Mouse (Mus musculus) heart, embryonic 11.5 days (tissue): Measurements from ENCODE around the gene Yif1a. TPM values are rescaled to one million over a fixed set of nuclear protein-coding genes. Genes with fewer than 3 reads are reported as not detected.

Experiments
- ATAC-seq: fragments of 200-750 bp; cut with Nextera tagmentation; replicated peaks from 2 replicates; pipeline ENCODE4 v1.8.0; 2017; ENCODE audit warnings: moderate library complexity; ENCODE audit not compliant: insufficient number of reproducible peaks, low FRiP score, low TSS enrichment
- H3K27ac ChIP-seq: fragments of 300-500 bp; sonication (generic); 2 replicates; pipeline ENCODE4 v1.5.1; 2014; ENCODE audit warnings: mild to moderate bottlenecking, low read depth, low read length
- H3K27me3 ChIP-seq: fragments of 300-500 bp; sonication (generic); 2 replicates; pipeline ENCODE4 v1.6.1; 2014; ENCODE audit warnings: mild to moderate bottlenecking, low read length, mixed read lengths; ENCODE audit not compliant: control insufficient read depth, insufficient read depth
- H3K36me3 ChIP-seq: fragments of 300-500 bp; sonication (generic); 2 replicates; pipeline ENCODE4 v1.6.1; 2014; ENCODE audit warnings: mild to moderate bottlenecking, low read length, moderate library complexity, mixed read lengths; ENCODE audit not compliant: control insufficient read depth, insufficient read depth
- H3K4me1 ChIP-seq: fragments of 300-500 bp; sonication (generic); 2 replicates; pipeline ENCODE4 v1.6.1; 2014; ENCODE audit warnings: low read length; ENCODE audit not compliant: control insufficient read depth, insufficient read depth
- H3K4me2 ChIP-seq: fragments of 300-500 bp; sonication (generic); 2 replicates; pipeline ENCODE4 v1.6.1; 2014; ENCODE audit warnings: mild to moderate bottlenecking, moderate library complexity
- H3K4me3 ChIP-seq: fragments of 300-500 bp; sonication (generic); 2 replicates; pipeline ENCODE4 v1.5.1; 2014; ENCODE audit warnings: low read depth, low read length
- H3K9ac ChIP-seq: fragments of 300-500 bp; sonication (generic); 2 replicates; pipeline ENCODE4 v1.6.1; 2014; ENCODE audit warnings: mild to moderate bottlenecking, low read depth, low read length, moderate library complexity
- H3K9me3 ChIP-seq: fragments of 300-500 bp; sonication (generic); replicated peaks from 2 replicates; pipeline ENCODE4 v1.6.1; 2016; ENCODE audit warnings: low read length; ENCODE audit not compliant: control insufficient read depth
- WGBS: fragments of 180-500 bp; shearing (Covaris S2); extraction: QIAGEN DNeasy Blood & Tissue Kit; methylation state at CpG from one replicate; pipeline ENCODE4 v1.1.7; 2014; ENCODE audit not compliant: insufficient replicate concordance; 5-methylcytosine and 5-hydroxymethylcytosine counted together
- polyA plus RNA-seq: library from polyadenylated mRNA; unstranded; fragments of >200 nt; fragmentation: Nextera tagmentation; extraction: Ambion mirVana; gene quantifications from 2 replicates; pipeline ENCODE4 v1.2.1, GENCODE M21; 2014

Yif1a gene
- polyA plus RNA-seq, 1 experiment from 2014 or later = 102 TPM

DNA sequence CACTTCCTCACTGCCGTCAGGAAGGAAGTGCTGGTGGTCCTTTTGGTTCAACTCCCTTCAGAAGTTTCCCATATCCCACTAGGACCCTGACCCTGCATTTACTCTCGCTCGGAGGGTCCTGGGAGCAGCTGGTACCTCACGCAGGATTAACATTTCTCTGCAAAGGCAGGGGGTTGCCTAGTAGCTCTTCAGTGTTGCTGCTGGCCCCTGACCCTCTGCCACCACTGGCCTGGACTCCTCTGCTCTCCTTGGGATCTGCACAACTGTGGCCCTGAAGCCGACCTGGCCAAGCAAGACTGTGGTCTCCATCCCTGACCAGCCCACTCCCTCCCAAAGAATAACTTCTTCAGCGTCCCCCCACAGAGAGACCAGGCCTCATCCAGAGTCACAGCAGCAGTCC is 39.0 kb upstream of the Yif1a start:
- H3K27ac ChIP-seq = no peak overlapping the region
- no peak for ATAC-seq
- H3K27me3 ChIP-seq = peaks cover 24% of the 10 kb centered on the region
- WGBS = 75% methylated on average over 6 of the region's 6 CpGs
- no peak overlapping the region for H3K4me2 ChIP-seq
- no peaks in the 10 kb centered on the region; the same call in 1 of the 2 replicates for H3K36me3 ChIP-seq
- peaks cover 21% of the 10 kb centered on the region for H3K4me1 ChIP-seq
- H3K4me3 ChIP-seq = no peak overlapping the region
- no peak overlapping the region for H3K9ac ChIP-seq
- no peaks in the 10 kb centered on the region for H3K9me3 ChIP-seq

DNA sequence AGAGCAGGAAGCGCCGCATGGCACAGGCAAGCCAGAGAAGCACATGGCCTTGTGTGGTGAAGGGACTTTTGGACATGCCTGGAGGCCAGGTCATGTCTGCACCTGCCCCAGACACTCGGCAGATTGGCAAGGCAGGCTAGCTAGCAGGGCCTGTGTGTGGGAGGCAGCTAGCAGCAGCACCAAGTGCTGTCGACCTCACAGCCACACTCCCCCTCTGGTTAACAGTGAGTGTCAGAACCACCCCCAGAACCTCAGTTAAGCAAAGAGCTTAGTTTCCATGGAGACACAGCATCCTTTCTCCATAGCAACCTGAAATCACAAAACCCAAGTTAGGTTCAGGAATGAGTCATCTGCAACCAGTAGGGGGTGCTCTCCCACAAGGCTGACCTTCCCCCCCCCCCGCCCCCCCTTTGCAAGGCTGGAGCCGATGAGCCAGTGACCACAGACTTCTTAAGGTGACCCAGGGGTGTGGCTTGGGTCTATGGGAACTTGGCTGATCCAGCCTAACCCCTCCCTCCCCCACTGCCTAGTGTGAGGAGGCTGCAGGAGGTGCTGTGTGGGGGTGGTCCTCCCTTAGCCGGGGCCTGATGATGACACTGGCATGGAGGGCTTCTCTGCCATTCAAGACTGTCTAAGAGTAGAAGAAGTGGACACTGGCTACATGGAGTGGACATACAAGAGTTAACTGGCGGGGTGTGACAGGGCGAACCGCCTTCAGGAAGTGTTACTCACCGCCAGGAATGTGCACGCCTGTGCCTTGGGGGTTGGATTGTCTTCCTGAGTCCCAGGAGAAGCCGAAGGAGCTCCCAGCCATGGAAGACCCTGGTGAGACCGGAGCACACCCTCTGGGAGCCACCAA is 38.1 kb upstream of the Yif1a start, which contains the start of gene Rin1:
TSS of gene Rin1 (plus strand) at position 435 of the 859 bp plus-strand sequence.
- Histone ChIP-seq H3K4me3 (peak within 1 kb of the TSS; percentile 24), H3K4me2 (peak within 1 kb of the TSS; percentile 57), H3K27ac (peak within 1 kb of the TSS; percentile 1; the same call in 1 of the 2 replicates), H3K9ac (peak within 1 kb of the TSS; percentile 23; the same call in 1 of the 2 replicates), H3K9me3 (no peaks in the 10 kb centered on the region), H3K27me3 (peaks cover 26% of the 10 kb centered on the region), H3K36me3 (no peaks in the 10 kb centered on the region; the same call in 1 of the 2 replicates), H3K4me1 (peaks cover 21% of the 10 kb centered on the region)
- WGBS = 16% methylated on average over 14 of the region's 14 CpGs
- ATAC-seq = peak; percentile 51

DNA sequence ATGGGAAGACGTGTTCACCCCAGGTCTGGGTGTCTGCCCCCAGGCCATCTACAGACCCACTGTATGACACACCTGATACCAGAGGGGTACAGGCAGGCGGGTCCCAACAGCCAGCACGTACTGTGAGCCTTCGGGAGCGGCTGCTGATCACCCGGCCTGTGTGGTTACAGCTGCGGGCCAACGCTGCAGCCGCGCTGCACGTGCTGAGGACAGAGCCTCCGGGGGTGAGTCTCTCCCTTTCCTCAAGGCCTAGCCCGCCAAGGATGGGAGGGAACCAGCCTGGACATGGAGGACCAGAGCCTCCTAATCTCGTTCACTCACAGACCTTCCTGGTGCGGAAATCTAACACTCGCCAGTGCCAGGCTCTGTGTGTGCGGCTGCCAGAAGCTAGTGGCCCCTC is 37.3 kb upstream of the Yif1a start:
- 2% methylated on average over 17 of the region's 17 CpGs for WGBS
- Histone ChIP-seq H3K9me3 (no peaks in the 10 kb centered on the region), H3K27ac (peak overlapping the region; percentile 1; the same call in 1 of the 2 replicates), H3K4me2 (peak overlapping the region; percentile 57), H3K4me3 (peak overlapping the region; percentile 24), H3K9ac (peak overlapping the region; percentile 23; the same call in 1 of the 2 replicates), H3K27me3 (peaks cover 26% of the 10 kb centered on the region), H3K36me3 (no peaks in the 10 kb centered on the region; the same call in 1 of the 2 replicates), H3K4me1 (peaks cover 21% of the 10 kb centered on the region)
- ATAC-seq = 0 out of 2 replicates have a peak, but pooled peaks have one; percentile 23

DNA sequence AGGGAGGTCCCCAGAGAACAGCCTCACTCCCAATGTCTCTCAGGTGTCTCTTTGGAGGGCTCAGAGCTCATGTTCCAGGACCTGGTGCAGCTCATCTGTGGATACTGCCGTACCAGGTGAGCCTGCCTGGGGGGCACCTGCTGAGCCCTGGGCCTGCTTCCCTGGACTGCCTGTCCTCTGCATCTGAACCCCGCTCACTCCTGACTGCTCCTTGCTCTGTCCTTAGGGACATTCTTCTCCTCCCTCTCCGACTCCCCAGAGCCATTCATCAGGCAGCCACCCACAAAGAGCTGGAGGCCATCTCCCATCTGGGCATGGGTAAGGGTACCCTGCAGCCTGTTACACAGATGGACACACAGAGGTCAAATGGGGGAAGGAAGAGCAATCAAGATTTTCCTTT is 36.8 kb upstream of the Yif1a start:
- Histone ChIP-seq H3K9ac (peak overlapping the region; percentile 18; the same call in 1 of the 2 replicates), H3K4me1 (peaks cover 24% of the 10 kb centered on the region), H3K9me3 (no peaks in the 10 kb centered on the region), H3K36me3 (no peaks in the 10 kb centered on the region; the same call in 1 of the 2 replicates), H3K27ac (no peak overlapping the region), H3K4me2 (peak overlapping the region; percentile 57), H3K27me3 (peaks cover 26% of the 10 kb centered on the region), H3K4me3 (peak overlapping the region; percentile 24)
- WGBS = 33% methylated on average over 3 of the region's 3 CpGs
- no peak for ATAC-seq

DNA sequence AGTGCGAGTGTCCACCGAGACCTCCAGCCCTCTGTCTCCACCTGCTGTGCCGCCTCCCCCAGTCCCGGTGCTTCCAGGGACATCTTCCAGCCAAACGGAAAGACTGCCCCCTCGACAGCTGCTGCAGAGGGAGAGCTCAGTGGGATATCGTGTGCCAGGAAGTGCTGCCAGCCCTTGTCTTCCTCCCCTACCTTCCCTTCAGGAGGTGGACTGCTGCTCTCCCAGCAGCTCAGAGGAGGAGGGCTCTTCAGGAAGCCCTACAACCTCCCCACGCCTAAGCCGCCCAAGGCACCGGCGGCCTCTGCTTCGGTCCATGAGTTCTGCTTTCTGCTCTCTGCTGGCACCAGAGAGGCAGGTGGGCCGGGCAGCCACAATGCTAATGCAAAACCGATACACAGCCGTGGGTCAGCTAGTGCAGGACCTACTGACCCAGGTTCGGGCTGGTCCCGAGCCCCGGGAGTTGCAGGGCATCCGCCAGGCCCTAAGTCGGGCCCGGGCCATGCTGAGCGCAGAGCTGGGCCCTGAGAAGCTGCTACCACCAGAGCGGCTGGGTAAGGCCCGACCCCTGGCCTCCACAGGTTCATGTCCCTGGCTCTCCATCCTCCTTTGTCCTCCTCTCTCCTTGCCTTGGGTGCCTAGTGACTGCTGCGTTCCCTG is 36.0 kb upstream of the Yif1a start:
- Histone ChIP-seq H3K4me1 (peaks cover 26% of the 10 kb centered on the region), H3K27ac (no peak overlapping the region), H3K4me2 (peak overlapping the region; percentile 57), H3K9ac (0 out of 2 replicates have a peak overlapping the region, but pooled peaks have one; percentile 34), H3K4me3 (peak overlapping the region; percentile 24), H3K27me3 (peaks cover 26% of the 10 kb centered on the region), H3K36me3 (no peaks in the 10 kb centered on the region), H3K9me3 (no peaks in the 10 kb centered on the region)
- no peak for ATAC-seq
- 24% methylated on average over 25 of the region's 25 CpGs for WGBS

DNA sequence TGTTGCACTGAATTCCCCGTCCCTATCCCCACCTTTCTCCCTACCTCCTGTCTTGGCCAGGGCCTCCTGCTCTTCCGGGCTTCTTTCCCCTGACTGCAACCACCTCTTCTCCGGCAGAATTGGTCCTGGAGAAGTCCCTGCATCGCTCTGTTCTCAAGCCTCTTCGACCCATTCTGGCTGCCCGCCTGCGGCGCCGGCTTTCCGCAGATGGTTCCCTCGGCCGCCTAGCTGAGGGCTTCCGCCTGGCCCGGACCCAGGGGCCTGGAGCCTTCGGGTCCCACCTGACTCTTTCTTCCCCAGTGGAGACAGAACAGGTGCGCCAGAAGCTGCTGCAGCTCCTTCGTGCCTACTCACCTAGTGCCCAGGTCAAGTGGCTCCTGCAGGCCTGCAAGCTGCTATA is 35.5 kb upstream of the Yif1a start:
- H3K9ac ChIP-seq = no peak overlapping the region
- WGBS = 49% methylated on average over 17 of the region's 17 CpGs

DNA sequence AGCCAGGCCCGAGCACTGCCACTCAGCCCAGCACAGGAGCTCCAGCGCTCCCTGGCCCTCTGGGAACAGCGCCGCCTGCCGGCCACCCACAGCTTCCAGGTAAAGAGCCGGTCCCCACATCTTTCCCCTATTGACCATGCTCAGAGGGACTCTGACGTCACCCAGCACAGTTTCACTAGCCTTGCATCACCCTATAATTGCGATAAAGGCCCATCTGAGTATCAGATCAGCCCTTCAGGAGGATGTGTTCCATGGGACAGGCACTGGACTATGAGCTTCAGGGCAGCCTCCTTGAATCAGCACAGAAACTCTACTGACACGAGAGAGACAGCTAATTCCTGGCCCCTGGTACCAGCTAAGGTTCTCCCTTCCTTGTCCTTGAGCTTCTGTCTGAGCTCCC is 34.4 kb upstream of the Yif1a start:
- no peak overlapping the region for H3K4me3 ChIP-seq
- no peak overlapping the region for H3K9ac ChIP-seq
- peaks cover 35% of the 10 kb centered on the region for H3K4me1 ChIP-seq
- H3K27me3 ChIP-seq = peaks cover 26% of the 10 kb centered on the region
- ATAC-seq = no peak
- H3K4me2 ChIP-seq = no peak overlapping the region
- WGBS = 22% methylated on average over 9 of the region's 9 CpGs
- no peak overlapping the region for H3K27ac ChIP-seq
- H3K9me3 ChIP-seq = no peaks in the 10 kb centered on the region
- no peaks in the 10 kb centered on the region for H3K36me3 ChIP-seq

More for the DNA sequence above, 35.5 kb upstream of the Yif1a start:
- H3K27ac ChIP-seq = no peak overlapping the region
- no peak overlapping the region for H3K4me2 ChIP-seq
- H3K27me3 ChIP-seq = peaks cover 26% of the 10 kb centered on the region
- H3K4me1 ChIP-seq = peaks cover 26% of the 10 kb centered on the region
- ATAC-seq = no peak
- H3K4me3 ChIP-seq = no peak overlapping the region
- H3K36me3 ChIP-seq = no peaks in the 10 kb centered on the region
- no peaks in the 10 kb centered on the region for H3K9me3 ChIP-seq

DNA sequence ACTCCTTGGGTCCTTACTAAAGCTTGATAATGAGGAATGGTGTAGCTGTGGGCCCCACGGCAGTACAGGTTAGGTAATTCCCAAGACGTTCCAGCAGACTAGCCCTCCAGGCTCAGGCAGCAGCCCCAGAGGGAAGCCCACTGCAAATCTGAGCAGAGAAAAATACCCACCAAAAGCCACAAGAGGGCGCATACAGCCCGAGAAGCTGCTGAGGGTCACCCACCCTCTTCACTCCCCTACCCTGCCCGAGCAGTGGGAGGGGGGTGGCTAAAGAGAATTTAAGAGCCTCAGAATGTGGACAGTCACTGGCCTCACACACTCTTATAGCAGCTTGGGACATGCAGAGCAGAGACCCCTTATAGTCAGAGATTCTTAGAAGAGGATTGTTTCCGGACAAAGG is 32.1 kb upstream of the Yif1a start:
- 20% methylated on average over 6 of the region's 6 CpGs for WGBS
- no peak overlapping the region for H3K9ac ChIP-seq
- no peak overlapping the region for H3K4me3 ChIP-seq
- 0 out of 2 replicates have a peak, but pooled peaks have one; percentile 8 for ATAC-seq
- H3K36me3 ChIP-seq = no peaks in the 10 kb centered on the region
- H3K27ac ChIP-seq = no peak overlapping the region
- peaks cover 47% of the 10 kb centered on the region for H3K4me1 ChIP-seq
- no peak overlapping the region; the same call in 1 of the 2 replicates for H3K4me2 ChIP-seq
- peaks cover 26% of the 10 kb centered on the region for H3K27me3 ChIP-seq
- no peaks in the 10 kb centered on the region for H3K9me3 ChIP-seq
